In genomic region chr7:45551512-45551883, GRCm38 (mm10) we compare ENCODE assay signal across 25 mouse cellular contexts. TPM values are rescaled to one million over a fixed set of nuclear protein-coding genes. Genes with fewer than 3 reads are reported as not detected.
DNase-seq lines count a peak whose midpoint lies in the region; ATAC-seq and TF ChIP-seq lines count a peak whose summit lies in the region.
"Had no signal": no experiment of that assay in that cellular context is flagged by ENCODE, and none has a peak within 500 bp of the region (broad histone marks: within the 10 kb centered on the region; RNA-seq: fewer than 3 reads in every experiment).

No protein-coding gene starts in this region.

- 83% methylated on average over 8 of the region's 8 CpGs for WGBS in forebrain, embryonic 10.5 days
- WGBS in neural tube, embryonic 15.5 days: 86% methylated on average over 8 of the region's 8 CpGs
- WGBS in limb, embryonic 10.5 days: 79% methylated on average over 8 of the region's 8 CpGs

- no peaks in the 10 kb centered on the region for H3K27me3 ChIP-seq in ES-Bruce4 (ENCODE audit: control insufficient read depth, insufficient read depth, low read length, poor library complexity, severe bottlenecking)
- H3K27me3 ChIP-seq in forebrain, embryonic 10.5 days (ENCODE audit: poor library complexity, severe bottlenecking): no peaks in the 10 kb centered on the region
- no peaks in the 10 kb centered on the region for H3K27me3 ChIP-seq in neural tube, embryonic 15.5 days (replicated peaks)
- no peaks in the 10 kb centered on the region for H3K27me3 ChIP-seq in limb, embryonic 10.5 days (ENCODE audit: low read depth, poor library complexity, severe bottlenecking)
- H3K27me3 ChIP-seq: embryonic facial prominence, embryonic 13.5 days; embryonic facial prominence, embryonic 15.5 days; forebrain, embryonic 13.5 days; forebrain, embryonic 15.5 days; Patski had no signal

- TF ChIP-seq POLR2A in ES-Bruce4 (IDR thresholded peaks at IDR 0.05; ENCODE audit: insufficient read depth, low read length): no peak

- DNase-seq in ES-CJ7 (ENCODE audit: low read depth, low spot score) (peak; percentile 97), R1 (ENCODE audit: low read depth, low spot score) (peak; percentile 98), ZHBTc4 (ENCODE audit: low read depth, low spot score) (peak; percentile 97)
- no peak for DNase-seq in forebrain, embryonic 10.5 days (ENCODE audit: extremely low spot score, low spot score)
- DNase-seq in limb, embryonic 10.5 days (ENCODE audit: low spot score): no peak
- DNase-seq: adrenal gland, adult 2 months; adrenal gland, postnatal 10 days; adrenal gland, postnatal 25 days; cerebellum, adult 11 months; cerebellum, adult 18-20 months; cerebellum, adult 8-10 months; cerebellum, adult 9-11 months; cerebellum, postnatal 14 days; cerebellum, postnatal 36 days; embryo, embryonic 11 days; forebrain, postnatal 0 days had no signal

- no peaks in the 10 kb centered on the region for H3K9me3 ChIP-seq in ES-Bruce4 (replicated peaks; ENCODE audit: control insufficient read depth, insufficient read depth, low read length, poor library complexity, severe bottlenecking)
- H3K9me3 ChIP-seq in forebrain, embryonic 10.5 days: no peaks in the 10 kb centered on the region
- H3K9me3 ChIP-seq in neural tube, embryonic 15.5 days (replicated peaks): no peaks in the 10 kb centered on the region
- no peaks in the 10 kb centered on the region for H3K9me3 ChIP-seq in limb, embryonic 10.5 days (replicated peaks)
- H3K9me3 ChIP-seq: embryonic facial prominence, embryonic 13.5 days; embryonic facial prominence, embryonic 15.5 days; forebrain, embryonic 13.5 days; forebrain, embryonic 15.5 days; G1E had no signal

- no peaks in the 10 kb centered on the region for H3K36me3 ChIP-seq in ES-Bruce4 (ENCODE audit: control insufficient read depth, insufficient read depth, low read length, poor library complexity, severe bottlenecking)
- no peaks in the 10 kb centered on the region for H3K36me3 ChIP-seq in forebrain, embryonic 10.5 days (replicated peaks)
- H3K36me3 ChIP-seq in neural tube, embryonic 15.5 days: no peaks in the 10 kb centered on the region
- no peaks in the 10 kb centered on the region for H3K36me3 ChIP-seq in limb, embryonic 10.5 days
- H3K36me3 ChIP-seq: embryonic facial prominence, embryonic 13.5 days; embryonic facial prominence, embryonic 15.5 days; forebrain, embryonic 15.5 days; G1E had no signal

- no peak for TF ChIP-seq CTCF in ES-Bruce4 (IDR thresholded peaks at IDR 0.05; ENCODE audit: low read depth, low read length)

- peak overlapping the region; percentile 77; the same call in 1 of the 2 replicates for H3K27ac ChIP-seq in ES-Bruce4 (ENCODE audit: insufficient read depth, low read length)
- H3K27ac ChIP-seq in forebrain, embryonic 10.5 days: no peak overlapping the region
- H3K27ac ChIP-seq in neural tube, embryonic 15.5 days (replicated peaks): no peak overlapping the region
- no peak overlapping the region for H3K27ac ChIP-seq in limb, embryonic 10.5 days
- H3K27ac ChIP-seq: embryonic facial prominence, embryonic 13.5 days; embryonic facial prominence, embryonic 15.5 days; forebrain, embryonic 13.5 days; forebrain, embryonic 15.5 days had no signal

- H3K9ac ChIP-seq in ES-Bruce4 (ENCODE audit: low read depth, poor library complexity, severe bottlenecking): no peak overlapping the region
- no peak overlapping the region for H3K9ac ChIP-seq in neural tube, embryonic 15.5 days (replicated peaks)
- H3K9ac ChIP-seq: embryonic facial prominence, embryonic 13.5 days; embryonic facial prominence, embryonic 15.5 days; forebrain, embryonic 13.5 days; forebrain, embryonic 15.5 days; forebrain, postnatal 0 days had no signal

- H3K4me2 ChIP-seq in neural tube, embryonic 15.5 days: no peak overlapping the region
- H3K4me2 ChIP-seq: embryonic facial prominence, embryonic 13.5 days; embryonic facial prominence, embryonic 15.5 days; forebrain, embryonic 13.5 days; forebrain, embryonic 15.5 days had no signal

- peak; percentile 82; the same call in 1 of the 2 replicates for TF ChIP-seq EP300 in ES-Bruce4 (IDR thresholded peaks at IDR 0.05; ENCODE audit: insufficient read depth, low read depth, low read length)

- no peak for ATAC-seq in neural tube, embryonic 15.5 days (ENCODE audit: low FRiP score)
- ATAC-seq: forebrain, embryonic 13.5 days; forebrain, embryonic 15.5 days; forebrain, postnatal 0 days; Patski had no signal

- peaks cover 27% of the 10 kb centered on the region for H3K4me1 ChIP-seq in ES-Bruce4 (ENCODE audit: control insufficient read depth, insufficient read depth, low read length)
- peaks cover 9% of the 10 kb centered on the region for H3K4me1 ChIP-seq in forebrain, embryonic 10.5 days
- H3K4me1 ChIP-seq in neural tube, embryonic 15.5 days: no peaks in the 10 kb centered on the region
- H3K4me1 ChIP-seq in limb, embryonic 10.5 days: peaks cover 15% of the 10 kb centered on the region
- H3K4me1 ChIP-seq: embryonic facial prominence, embryonic 15.5 days; forebrain, embryonic 13.5 days; forebrain, embryonic 15.5 days had no signal

- H3K4me3 ChIP-seq in ES-Bruce4 (ENCODE audit: low read depth, low read length): no peak overlapping the region
- no peak overlapping the region for H3K4me3 ChIP-seq in forebrain, embryonic 10.5 days
- no peak overlapping the region for H3K4me3 ChIP-seq in neural tube, embryonic 15.5 days (replicated peaks)
- H3K4me3 ChIP-seq in limb, embryonic 10.5 days: no peak overlapping the region
- H3K4me3 ChIP-seq: embryonic facial prominence, embryonic 13.5 days; embryonic facial prominence, embryonic 15.5 days; erythroblast, embryonic 14.5 days; forebrain, embryonic 13.5 days; forebrain, embryonic 15.5 days had no signal

RNA-seq across cellular contexts. Expression of gene Hsd17b14, which starts 3.2 kb away (rescaled TPM):
- 55.0 and 62.2 TPM in 2 replicates for polyA plus RNA-seq in ES-Bruce4 (2011; ENCODE audit: insufficient read depth, insufficient read length, low read depth, missing spikeins)
- 0.39 and 0.63 TPM in 2 replicates for polyA plus RNA-seq in forebrain, embryonic 10.5 days (2016; fragmentation: Nextera tagmentation; extraction: Ambion mirVana)
- polyA plus RNA-seq in neural tube, embryonic 15.5 days (2015; fragmentation: Nextera tagmentation; extraction: Ambion mirVana): 0.93 TPM in 1 of 2 replicates, not detected in the other
- polyA plus RNA-seq in limb, embryonic 10.5 days (2016; fragmentation: Nextera tagmentation; extraction: Ambion mirVana): 1.0 and 1.1 TPM in 2 replicates
- polyA plus RNA-seq: forebrain, embryonic 15.5 days had no signal

RNA-seq across cellular contexts. Expression of gene Bcat2, which starts 18.5 kb away (rescaled TPM):
- 104 and 144 TPM in 2 replicates for polyA plus RNA-seq in ES-Bruce4 (2011; ENCODE audit: insufficient read depth, insufficient read length, low read depth, missing spikeins)
- polyA plus RNA-seq in forebrain, embryonic 10.5 days (2016; fragmentation: Nextera tagmentation; extraction: Ambion mirVana): 38.2 and 39.1 TPM in 2 replicates
- 25.4 and 31.9 TPM in 2 replicates for polyA plus RNA-seq in neural tube, embryonic 15.5 days (2015; fragmentation: Nextera tagmentation; extraction: Ambion mirVana)
- polyA plus RNA-seq in limb, embryonic 10.5 days (2016; fragmentation: Nextera tagmentation; extraction: Ambion mirVana): 65.8 and 68.0 TPM in 2 replicates

RNA-seq across cellular contexts. Expression of gene Plekha4, which starts 25.4 kb away (rescaled TPM):
- 14.3 and 18.6 TPM in 2 replicates for polyA plus RNA-seq in ES-Bruce4 (2011; ENCODE audit: insufficient read depth, insufficient read length, low read depth, missing spikeins)
- 1.1 and 1.2 TPM in 2 replicates for polyA plus RNA-seq in forebrain, embryonic 10.5 days (2016; fragmentation: Nextera tagmentation; extraction: Ambion mirVana)
- 4.3 and 4.7 TPM in 2 replicates for polyA plus RNA-seq in neural tube, embryonic 15.5 days (2015; fragmentation: Nextera tagmentation; extraction: Ambion mirVana)
- 0.43 and 1.0 TPM in 2 replicates for polyA plus RNA-seq in limb, embryonic 10.5 days (2016; fragmentation: Nextera tagmentation; extraction: Ambion mirVana)

RNA-seq across cellular contexts. Expression of gene Ppp1r15a, which starts 25.4 kb away (rescaled TPM):
- polyA plus RNA-seq in ES-Bruce4 (2011; ENCODE audit: insufficient read depth, insufficient read length, low read depth, missing spikeins): 15.5 and 18.6 TPM in 2 replicates
- polyA plus RNA-seq in forebrain, embryonic 10.5 days (2016; fragmentation: Nextera tagmentation; extraction: Ambion mirVana): 16.4 and 17.7 TPM in 2 replicates
- 17.8 and 18.4 TPM in 2 replicates for polyA plus RNA-seq in neural tube, embryonic 15.5 days (2015; fragmentation: Nextera tagmentation; extraction: Ambion mirVana)
- 22.4 and 25.7 TPM in 2 replicates for polyA plus RNA-seq in limb, embryonic 10.5 days (2016; fragmentation: Nextera tagmentation; extraction: Ambion mirVana)

RNA-seq across cellular contexts. Expression of gene Nucb1, which starts 41.3 kb away (rescaled TPM):
- 105 and 119 TPM in 2 replicates for polyA plus RNA-seq in ES-Bruce4 (2011; ENCODE audit: insufficient read depth, insufficient read length, low read depth, missing spikeins)
- 99.3 and 106 TPM in 2 replicates for polyA plus RNA-seq in forebrain, embryonic 10.5 days (2016; fragmentation: Nextera tagmentation; extraction: Ambion mirVana)
- 140 and 158 TPM in 2 replicates for polyA plus RNA-seq in neural tube, embryonic 15.5 days (2015; fragmentation: Nextera tagmentation; extraction: Ambion mirVana)
- 116 and 125 TPM in 2 replicates for polyA plus RNA-seq in limb, embryonic 10.5 days (2016; fragmentation: Nextera tagmentation; extraction: Ambion mirVana)

Comparison
In these comparisons a context has a peak if more than half of its experiments do, and no peak if none do; other contexts are left out.
1. DNase-seq: peak in ES-CJ7 (single experiment), R1 (single experiment) and ZHBTc4 (single experiment); none in forebrain, embryonic 10.5 days (single experiment) and limb, embryonic 10.5 days (single experiment).
2. RNA of gene Hsd17b14, which starts 3.2 kb away (polyA plus RNA-seq): 55.0 to 62.2 TPM in ES-Bruce4; 1.0 to 1.1 TPM in limb, embryonic 10.5 days, 0.39 to 0.63 TPM in forebrain, embryonic 10.5 days and 0.93 TPM in neural tube, embryonic 15.5 days; every median in the first group is over 10 times any median in the second.